Mouse (Mus musculus) forebrain, embryonic 12.5 days (tissue): ENCODE measurements around the gene Ecsit. TPM values are rescaled to one million over a fixed set of nuclear protein-coding genes. Genes with fewer than 3 reads are reported as not detected.

Experiments
- ATAC-seq: fragments of 200-750 bp; cut with Nextera tagmentation; 2 replicates; pipeline ENCODE4 v1.8.0; 2017; ENCODE audit warnings: moderate TSS enrichment; ENCODE audit not compliant: low FRiP score
- H3K27ac ChIP-seq: fragments of 300-500 bp; sonication (generic); 2 replicates; pipeline ENCODE4 v1.5.1; 2016; ENCODE audit warnings: mild to moderate bottlenecking
- H3K27me3 ChIP-seq: fragments of 300-500 bp; sonication (generic); 2 replicates; pipeline ENCODE4 v1.6.1; 2016; ENCODE audit warnings: mild to moderate bottlenecking
- H3K36me3 ChIP-seq: fragments of 300-500 bp; sonication (generic); replicated peaks from 2 replicates; pipeline ENCODE4 v1.6.1; 2016; ENCODE audit warnings: mild to moderate bottlenecking
- H3K4me1 ChIP-seq: fragments of 300-500 bp; sonication (generic); 2 replicates; pipeline ENCODE4 v1.6.1; 2016
- H3K4me2 ChIP-seq: fragments of 300-500 bp; sonication (generic); 2 replicates; pipeline ENCODE4 v1.6.1; 2016; ENCODE audit warnings: mild to moderate bottlenecking, moderate library complexity
- H3K4me3 ChIP-seq: fragments of 300-500 bp; sonication (generic); replicated peaks from 2 replicates; pipeline ENCODE4 v1.5.1; 2016; ENCODE audit warnings: mild to moderate bottlenecking
- H3K9ac ChIP-seq: fragments of 300-500 bp; sonication (generic); 2 replicates; pipeline ENCODE4 v1.6.1; 2016; ENCODE audit warnings: mild to moderate bottlenecking
- H3K9me3 ChIP-seq: fragments of 300-500 bp; sonication (generic); 2 replicates; pipeline ENCODE4 v1.6.1; 2016
- WGBS: fragments of 180-500 bp; shearing (Covaris S2); methylation state at CpG from one replicate; pipeline ENCODE4 v1.1.7; 2016; 5-methylcytosine and 5-hydroxymethylcytosine counted together
- polyA plus RNA-seq: library from polyadenylated mRNA; unstranded; fragments of >200 nt; fragmentation: Nextera tagmentation; extraction: Ambion mirVana; gene quantifications from 2 replicates; pipeline ENCODE4 v1.2.1, GENCODE M21; 2016

Ecsit gene
- 35.0 and 39.0 TPM in 2 replicates for polyA plus RNA-seq

- Histone ChIP-seq H3K4me2 (peak within 1 kb of the TSS; percentile 88), H3K36me3 (no peaks in the 10 kb centered on the region), H3K4me3 (peak within 1 kb of the TSS; percentile 72), H3K9ac (peak within 1 kb of the TSS; percentile 74), H3K27me3 (no peaks in the 10 kb centered on the region), H3K27ac (peak within 1 kb of the TSS; percentile 68), H3K4me1 (peaks cover 15% of the 10 kb centered on the region), H3K9me3 (no peaks in the 10 kb centered on the region)
- peak; percentile 100 for ATAC-seq
- under 1% methylated on average over 48 of the region's 48 CpGs for WGBS
Measured at GRCm38 (mm10) chr9:22085022-22085834, at the start of gene Ecsit. Gene Ecsit, minus strand, starts transcription at chr9:22085438.

GRCm38 (mm10) chr9:22134246-22134890 lies 49.1 kb upstream of the Ecsit start:
- Histone ChIP-seq H3K9me3 (no peaks in the 10 kb centered on the region), H3K27ac (no peak overlapping the region), H3K4me1 (peaks cover 19% of the 10 kb centered on the region; the same call in 1 of the 2 replicates), H3K4me2 (no peak overlapping the region), H3K36me3 (no peaks in the 10 kb centered on the region), H3K9ac (no peak overlapping the region), H3K4me3 (no peak overlapping the region), H3K27me3 (peaks cover 50% of the 10 kb centered on the region)
- 83% methylated on average over 7 of the region's 7 CpGs for WGBS
- no peak for ATAC-seq

GRCm38 (mm10) chr9:22132220-22132619 lies 47.0 kb upstream of the Ecsit start:
- Histone ChIP-seq H3K9me3 (no peaks in the 10 kb centered on the region), H3K27ac (no peak overlapping the region), H3K4me2 (peak overlapping the region; percentile 45), H3K9ac (no peak overlapping the region), H3K4me1 (peaks cover 17% of the 10 kb centered on the region; the same call in 1 of the 2 replicates), H3K36me3 (no peaks in the 10 kb centered on the region), H3K4me3 (no peak overlapping the region), H3K27me3 (peaks cover 52% of the 10 kb centered on the region)
- 50% methylated on average over 11 of the region's 11 CpGs for WGBS
- no peak for ATAC-seq

- Histone ChIP-seq H3K9ac (peak overlapping the region; percentile 21; the same call in 1 of the 2 replicates), H3K4me2 (peak overlapping the region; percentile 45), H3K4me1 (peaks cover 11% of the 10 kb centered on the region; the same call in 1 of the 2 replicates), H3K27me3 (peaks cover 45% of the 10 kb centered on the region), H3K4me3 (peak overlapping the region; percentile 18), H3K36me3 (no peaks in the 10 kb centered on the region), H3K27ac (no peak overlapping the region), H3K9me3 (no peaks in the 10 kb centered on the region)
- no peak for ATAC-seq
- 1% methylated on average over 35 of the region's 35 CpGs for WGBS
Measured at GRCm38 (mm10) chr9:22131226-22131981, 46.2 kb upstream of the Ecsit start.

- H3K27ac ChIP-seq = no peak overlapping the region
- no peak for ATAC-seq
- peaks cover 11% of the 10 kb centered on the region for H3K27me3 ChIP-seq
- H3K4me2 ChIP-seq = no peak overlapping the region
- H3K9me3 ChIP-seq = no peaks in the 10 kb centered on the region
- no peak overlapping the region for H3K4me3 ChIP-seq
- WGBS = 88% methylated on average over 15 of the region's 15 CpGs
- H3K36me3 ChIP-seq = no peaks in the 10 kb centered on the region
- H3K9ac ChIP-seq = no peak overlapping the region
- H3K4me1 ChIP-seq = no peaks in the 10 kb centered on the region
Measured at GRCm38 (mm10) chr9:22125246-22126027, 40.2 kb upstream of the Ecsit start.

- no peak overlapping the region for H3K4me2 ChIP-seq
- H3K27ac ChIP-seq = no peak overlapping the region
- WGBS = 94% methylated on average over 3 of the region's 3 CpGs
- no peaks in the 10 kb centered on the region for H3K9me3 ChIP-seq
- no peak overlapping the region for H3K4me3 ChIP-seq
- no peaks in the 10 kb centered on the region for H3K36me3 ChIP-seq
- ATAC-seq = no peak
- no peak overlapping the region for H3K9ac ChIP-seq
- H3K27me3 ChIP-seq = no peaks in the 10 kb centered on the region
- H3K4me1 ChIP-seq = no peaks in the 10 kb centered on the region
Measured at GRCm38 (mm10) chr9:22124169-22124568, 38.9 kb upstream of the Ecsit start.

- no peak for ATAC-seq
- WGBS = 88% methylated on average over 7 of the region's 7 CpGs
- H3K9me3 ChIP-seq = no peaks in the 10 kb centered on the region
- H3K27me3 ChIP-seq = no peaks in the 10 kb centered on the region
- no peak overlapping the region for H3K4me3 ChIP-seq
- H3K9ac ChIP-seq = no peak overlapping the region
- no peaks in the 10 kb centered on the region for H3K4me1 ChIP-seq
- H3K4me2 ChIP-seq = no peak overlapping the region
- no peak overlapping the region for H3K27ac ChIP-seq
- H3K36me3 ChIP-seq = no peaks in the 10 kb centered on the region
Measured at GRCm38 (mm10) chr9:22123069-22123609, 37.9 kb upstream of the Ecsit start.

GRCm38 (mm10) chr9:22122005-22122404 lies 36.8 kb upstream of the Ecsit start:
- Histone ChIP-seq H3K4me2 (no peak overlapping the region), H3K27ac (no peak overlapping the region), H3K4me1 (peaks cover 6% of the 10 kb centered on the region; the same call in 1 of the 2 replicates), H3K27me3 (no peaks in the 10 kb centered on the region), H3K9ac (no peak overlapping the region), H3K9me3 (no peaks in the 10 kb centered on the region), H3K4me3 (no peak overlapping the region), H3K36me3 (no peaks in the 10 kb centered on the region)
- 87% methylated on average over 3 of the region's 3 CpGs for WGBS
- no peak for ATAC-seq

GRCm38 (mm10) chr9:22121545-22121944 lies 36.3 kb upstream of the Ecsit start:
- no peaks in the 10 kb centered on the region for H3K9me3 ChIP-seq
- H3K9ac ChIP-seq = no peak overlapping the region
- H3K36me3 ChIP-seq = no peaks in the 10 kb centered on the region
- H3K27me3 ChIP-seq = no peaks in the 10 kb centered on the region
- H3K4me2 ChIP-seq = no peak overlapping the region
- peaks cover 7% of the 10 kb centered on the region; the same call in 1 of the 2 replicates for H3K4me1 ChIP-seq
- H3K4me3 ChIP-seq = no peak overlapping the region
- ATAC-seq = no peak
- H3K27ac ChIP-seq = no peak overlapping the region

GRCm38 (mm10) chr9:22119543-22119942 lies 34.3 kb upstream of the Ecsit start:
- Histone ChIP-seq H3K27me3 (no peaks in the 10 kb centered on the region), H3K27ac (no peak overlapping the region), H3K4me3 (no peak overlapping the region), H3K9ac (no peak overlapping the region), H3K4me2 (no peak overlapping the region), H3K4me1 (peaks cover 18% of the 10 kb centered on the region), H3K9me3 (no peaks in the 10 kb centered on the region), H3K36me3 (no peaks in the 10 kb centered on the region)
- ATAC-seq = no peak
- 96% methylated on average over 4 of the region's 4 CpGs for WGBS

- H3K4me2 ChIP-seq = peak overlapping the region; percentile 79
- no peak overlapping the region for H3K27ac ChIP-seq
- H3K9ac ChIP-seq = 0 out of 2 replicates have a peak overlapping the region, but pooled peaks have one; percentile 88
- H3K36me3 ChIP-seq = peaks cover 10% of the 10 kb centered on the region
- H3K27me3 ChIP-seq = no peaks in the 10 kb centered on the region
- H3K4me1 ChIP-seq = peaks cover 18% of the 10 kb centered on the region
- peak overlapping the region; percentile 92 for H3K4me3 ChIP-seq
- 45% methylated on average over 10 of the region's 10 CpGs for WGBS
- no peak for ATAC-seq
- no peaks in the 10 kb centered on the region for H3K9me3 ChIP-seq
Measured at GRCm38 (mm10) chr9:22117754-22118456, 32.7 kb upstream of the Ecsit start.
